Mouse (Mus musculus) left cerebral cortex, adult 2 months (tissue): ENCODE data around the gene Tmem169. TPM values are rescaled to one million over a fixed set of nuclear protein-coding genes. Genes with fewer than 3 reads are reported as not detected.

Experiments used
- DNase-seq, 2 experiments: peaks; one replicate each; pipeline ENCODE4 v3.0.0; 2021 to 2022; ENCODE audit warnings: low spot score in 2 of 2, mixed read lengths in 1 of 2; ENCODE audit errors: extremely low spot score in 1 of 2
- H3K27ac ChIP-seq: fragments of 200-600 bp; 2 replicates; pipeline ENCODE4 v1.8.1; 2022
- H3K4me3 ChIP-seq: fragments of 200-600 bp; 2 replicates; pipeline ENCODE4 v1.8.1; 2022
- CTCF ChIP-seq: fragments of 200-600 bp; IDR thresholded peaks from 2 replicates; pipeline ENCODE4 v1.8.1; 2022; ENCODE audit warnings: antibody characterized with exemption, mild to moderate bottlenecking, moderate library complexity
- intact Hi-C: fragments of 180-260 bp; cut with DNase I; formaldehyde crosslinking; loops from one replicate; pipeline ENCODE4 v1.15.1; 2025
- total RNA-seq, 2 experiments: library from RNA; stranded (reverse); gene quantifications; 2 replicates each; pipeline ENCODE4 v1.2.3; 2021

The Tmem169 gene
- total RNA-seq, 2 experiments from 2014 or later, result 17.7 to 19.4 TPM

GRCm38 (mm10) chr1:72309744-72310424, 25.7 kb downstream of the Tmem169 start:
- intact Hi-C loops, result loop anchor here (5.0 kb wide), 3 partner anchors 227 to 547 kb away; partner anchors contain the start of genes March4 and Rpl37a
- DNase-seq, result no peak
- no peak overlapping the region for H3K27ac ChIP-seq
- no peak overlapping the region for H3K4me3 ChIP-seq
- no peak for TF ChIP-seq CTCF

GRCm38 (mm10) chr1:72312701-72313398, 28.7 kb downstream of the Tmem169 start:
- DNase-seq, result no peak
- intact Hi-C loops, result no loop called here

GRCm38 (mm10) chr1:72313399-72314039, 29.4 kb downstream of the Tmem169 start:
- intact Hi-C loops, result no loop called here

More at GRCm38 (mm10) chr1:72312701-72313398, 28.7 kb downstream of the Tmem169 start:
- no peak overlapping the region for H3K27ac ChIP-seq
- no peak for TF ChIP-seq CTCF
- H3K4me3 ChIP-seq, result no peak overlapping the region

GRCm38 (mm10) chr1:72315447-72315846, 31.3 kb downstream of the Tmem169 start:
- intact Hi-C loops, result no loop called here
- no peak for TF ChIP-seq CTCF

More at GRCm38 (mm10) chr1:72313399-72314039, 29.4 kb downstream of the Tmem169 start:
- peak; percentile 85 for TF ChIP-seq CTCF
- Histone ChIP-seq H3K4me3 (no peak overlapping the region), H3K27ac (no peak overlapping the region)
- DNase-seq, result no peak

GRCm38 (mm10) chr1:72316409-72316808, 32.2 kb downstream of the Tmem169 start:
- Histone ChIP-seq H3K4me3 (no peak overlapping the region), H3K27ac (no peak overlapping the region)
- DNase-seq, result no peak
- TF ChIP-seq CTCF, result no peak
- intact Hi-C loops, result no loop called here

More at GRCm38 (mm10) chr1:72315447-72315846, 31.3 kb downstream of the Tmem169 start:
- H3K27ac ChIP-seq, result no peak overlapping the region
- H3K4me3 ChIP-seq, result no peak overlapping the region
- DNase-seq, result no peak

- intact Hi-C loops, result no loop called here
- no peak overlapping the region for H3K27ac ChIP-seq
- no peak overlapping the region for H3K4me3 ChIP-seq
- TF ChIP-seq CTCF, result no peak
- DNase-seq, result no peak
These were observed 32.7 kb downstream of the Tmem169 start for GRCm38 (mm10) chr1:72316901-72317300.

- intact Hi-C loops, result no loop called here
- no peak overlapping the region for H3K4me3 ChIP-seq
- no peak for DNase-seq
- TF ChIP-seq CTCF, result no peak
- H3K27ac ChIP-seq, result no peak overlapping the region
These were observed 36.6 kb downstream of the Tmem169 start for GRCm38 (mm10) chr1:72320759-72321158.

- Histone ChIP-seq H3K4me3 (no peak overlapping the region), H3K27ac (no peak overlapping the region)
- no peak for DNase-seq
- no peak for TF ChIP-seq CTCF
- intact Hi-C loops, result no loop called here
These were observed 39.1 kb downstream of the Tmem169 start for GRCm38 (mm10) chr1:72323248-72323647.

- intact Hi-C loops, result no loop called here
- no peak overlapping the region for H3K4me3 ChIP-seq
- no peak for TF ChIP-seq CTCF
These were observed 42.1 kb downstream of the Tmem169 start for GRCm38 (mm10) chr1:72326162-72326821.

GRCm38 (mm10) chr1:72334807-72335206, 50.6 kb downstream of the Tmem169 start:
- Histone ChIP-seq H3K4me3 (no peak overlapping the region), H3K27ac (no peak overlapping the region)
- intact Hi-C loops, result no loop called here
- no peak for TF ChIP-seq CTCF
- no peak for DNase-seq

More at GRCm38 (mm10) chr1:72326162-72326821, 42.1 kb downstream of the Tmem169 start:
- H3K27ac ChIP-seq, result no peak overlapping the region
- DNase-seq, result no peak

- peak; percentile 22 to 25 for DNase-seq
- Histone ChIP-seq H3K27ac (no peak overlapping the region), H3K4me3 (no peak overlapping the region)
- TF ChIP-seq CTCF, result no peak
- intact Hi-C loops, result no loop called here
These were observed 52.6 kb downstream of the Tmem169 start for GRCm38 (mm10) chr1:72336780-72337179.

- no peak for DNase-seq
- no peak overlapping the region for H3K4me3 ChIP-seq
- no peak for TF ChIP-seq CTCF
- intact Hi-C loops, result no loop called here
- H3K27ac ChIP-seq, result no peak overlapping the region
These were observed 54.2 kb downstream of the Tmem169 start for GRCm38 (mm10) chr1:72338341-72338740.
